Mouse (Mus musculus): ENCODE results near the gene Lingo4. TPM values are rescaled to one million over a fixed set of nuclear protein-coding genes. Genes with fewer than 3 reads are reported as not detected.

Lingo4 gene
- polyA plus RNA-seq, 1 experiment from 2014 or later, result 0.42 TPM

DNA sequence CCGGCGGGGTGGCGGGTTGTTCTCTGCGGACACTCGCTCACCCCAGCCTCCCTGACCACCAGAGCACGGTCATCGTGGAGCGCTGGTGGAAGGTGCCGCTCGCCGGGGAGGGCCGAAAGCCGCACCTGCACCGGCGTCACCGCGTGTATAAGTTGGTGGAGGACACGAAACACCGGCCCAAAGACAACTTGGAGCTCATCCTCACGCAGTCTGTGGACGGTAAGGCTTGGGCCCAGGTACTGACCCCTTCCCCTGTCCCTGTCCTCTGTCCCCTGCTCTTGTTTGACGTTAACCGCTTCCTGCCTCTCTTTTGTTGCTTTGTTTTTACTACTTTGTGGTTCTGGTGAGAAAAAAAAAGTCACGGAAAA lies 45.3 kb downstream of the Lingo4 start, which contains the start of gene Oaz3:
TSS of gene Oaz3 (minus strand) at position 319 of the 368 bp plus-strand sequence.
- peak within 1 kb of the TSS; percentile 92 for H3K4me2 ChIP-seq (replicated peaks; ENCODE audit: low read depth)
- WGBS, result 0% methylated on average over 24 of the region's 24 CpGs
- TF ChIP-seq EP300 (optimal IDR thresholded peaks at IDR 0.05) (no peak), CTCF (IDR thresholded peaks at IDR 0.05; ENCODE audit: low read depth) (no peak)

DNA sequence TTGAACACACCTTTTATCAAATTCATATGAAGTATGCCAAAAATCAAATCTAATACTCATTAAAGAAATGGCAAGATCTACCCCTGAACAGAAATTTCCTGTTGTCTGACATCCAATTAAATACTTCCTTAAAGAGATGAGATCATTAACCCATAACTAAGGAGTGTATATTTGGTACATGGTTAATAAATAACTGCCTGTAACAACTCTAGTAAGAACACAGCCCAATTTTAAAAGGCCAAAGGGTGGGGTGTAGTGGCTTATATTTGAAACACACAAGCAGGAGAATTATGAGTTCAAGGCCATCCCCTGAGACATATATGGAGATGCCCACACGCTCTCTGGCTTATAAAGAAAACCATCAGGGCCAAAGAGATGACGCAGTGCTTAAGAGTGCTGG lies 51.1 kb downstream of the Lingo4 start:
- no peak for TF ChIP-seq EP300 (optimal IDR thresholded peaks at IDR 0.05)
- TF ChIP-seq CTCF (IDR thresholded peaks at IDR 0.05; ENCODE audit: low read depth), result no peak
- WGBS, result 91% methylated on average over 2 of the region's 2 CpGs
- no peak for ATAC-seq (ENCODE audit: low FRiP score, low TSS enrichment)

More for the DNA sequence above, 45.3 kb downstream of the Lingo4 start, which contains the start of gene Oaz3:
- H3K9me3 ChIP-seq (ENCODE audit: control insufficient read depth, low read length), result no peaks in the 10 kb centered on the region
- peak within 1 kb of the TSS; percentile 98 for H3K9ac ChIP-seq (ENCODE audit: low read length)
- no peaks in the 10 kb centered on the region for H3K27me3 ChIP-seq (ENCODE audit: control insufficient read depth, insufficient read depth, low read length)
- ATAC-seq (ENCODE audit: low FRiP score, low TSS enrichment) (peak; percentile 72; the same call in 1 of the 2 replicates), DNase-seq (ENCODE audit: low spot score) (no peak)
- H3K27ac ChIP-seq (replicated peaks), result peak within 1 kb of the TSS; percentile 80
- no peaks in the 10 kb centered on the region for H3K4me1 ChIP-seq (replicated peaks; ENCODE audit: control insufficient read depth, insufficient read depth)
- peaks cover 22% of the 10 kb centered on the region for H3K36me3 ChIP-seq (ENCODE audit: control insufficient read depth, insufficient read depth, low read length)
- H3K4me3 ChIP-seq (ENCODE audit: low read depth, low read length), result peak within 1 kb of the TSS; percentile 97

More for the DNA sequence above, 51.1 kb downstream of the Lingo4 start:
- H3K36me3 ChIP-seq (ENCODE audit: control insufficient read depth, insufficient read depth, low read length), result peaks cover 22% of the 10 kb centered on the region
- H3K4me2 ChIP-seq (replicated peaks; ENCODE audit: low read depth), result no peak overlapping the region
- H3K27ac ChIP-seq (replicated peaks), result no peak overlapping the region
- no peak overlapping the region for H3K9ac ChIP-seq (ENCODE audit: low read length)
- H3K4me1 ChIP-seq (replicated peaks; ENCODE audit: control insufficient read depth, insufficient read depth), result no peaks in the 10 kb centered on the region
- no peaks in the 10 kb centered on the region for H3K27me3 ChIP-seq (ENCODE audit: control insufficient read depth, insufficient read depth, low read length)
- no peak for DNase-seq (ENCODE audit: low spot score)
- no peak overlapping the region for H3K4me3 ChIP-seq (ENCODE audit: low read depth, low read length)
- no peaks in the 10 kb centered on the region for H3K9me3 ChIP-seq (ENCODE audit: control insufficient read depth, low read length)

Other genes starting within 250 kb of the Lingo4 start
- gene Gm10696, start 220.3 kb upstream of the Lingo4 start, polyA plus RNA-seq (2015; fragmentation: Nextera tagmentation; extraction: Ambion mirVana), result not detected in 2 replicates
- gene Gm5286, start 201.8 kb upstream of the Lingo4 start, polyA plus RNA-seq (2015; fragmentation: Nextera tagmentation; extraction: Ambion mirVana), result 0.06 TPM in 1 of 2 replicates, not detected in the other
- not detected in 2 replicates for gene Gm4778, start 134.5 kb upstream of the Lingo4 start, polyA plus RNA-seq (2015; fragmentation: Nextera tagmentation; extraction: Ambion mirVana)
- gene Them4, start 88.4 kb upstream of the Lingo4 start, polyA plus RNA-seq (2015; fragmentation: Nextera tagmentation; extraction: Ambion mirVana), result 10.2 and 10.4 TPM in 2 replicates
- gene Them5, start 56.4 kb upstream of the Lingo4 start, polyA plus RNA-seq (2015; fragmentation: Nextera tagmentation; extraction: Ambion mirVana), result 126 and 146 TPM in 2 replicates
- gene C2cd4d, start 36.1 kb upstream of the Lingo4 start, polyA plus RNA-seq (2015; fragmentation: Nextera tagmentation; extraction: Ambion mirVana), result 0.82 and 1.5 TPM in 2 replicates
- gene Rorc, start 25.7 kb upstream of the Lingo4 start, polyA plus RNA-seq (2015; fragmentation: Nextera tagmentation; extraction: Ambion mirVana), result 7.5 and 8.8 TPM in 2 replicates
- gene Tdrkh, start 14.8 kb downstream of the Lingo4 start, polyA plus RNA-seq (2015; fragmentation: Nextera tagmentation; extraction: Ambion mirVana), result 3.8 and 4.0 TPM in 2 replicates
- gene Mrpl9, start 44.8 kb downstream of the Lingo4 start, polyA plus RNA-seq (2015; fragmentation: Nextera tagmentation; extraction: Ambion mirVana), result 47.6 and 50.7 TPM in 2 replicates
- gene Oaz3, start 45.4 kb downstream of the Lingo4 start, polyA plus RNA-seq (2015; fragmentation: Nextera tagmentation; extraction: Ambion mirVana), result 0.21 and 0.28 TPM in 2 replicates
- gene Celf3, start 79.8 kb downstream of the Lingo4 start, polyA plus RNA-seq (2015; fragmentation: Nextera tagmentation; extraction: Ambion mirVana), result 11.0 and 11.6 TPM in 2 replicates
- 3.2 and 3.5 TPM in 2 replicates for gene Riiad1, start 81.8 kb downstream of the Lingo4 start, polyA plus RNA-seq (2015; fragmentation: Nextera tagmentation; extraction: Ambion mirVana)
- gene Snx27, start 184.2 kb downstream of the Lingo4 start, polyA plus RNA-seq (2015; fragmentation: Nextera tagmentation; extraction: Ambion mirVana), result 17.6 and 20.3 TPM in 2 replicates
- not detected in 2 replicates for gene Gm10972, start 244.6 kb downstream of the Lingo4 start, polyA plus RNA-seq (2015; fragmentation: Nextera tagmentation; extraction: Ambion mirVana)